Mouse (Mus musculus) CH12.LX (cell line): ENCODE data around the gene Olfr549.

ENCODE experiments used
- CHD1 ChIP-seq: IDR thresholded peaks from 2 replicates; pipeline ENCODE4 v1.6.1; 2012; ENCODE audit warnings: low read depth, low read length, improper control_type of control experiment, inconsistent platforms
- CTCF ChIP-seq, 2 experiments: IDR thresholded peaks in 1 of 2; conservative IDR thresholded peaks in 1 of 2; 2 replicates each; pipeline ENCODE4 v1.5.1; 2011 to 2012; ENCODE audit warnings: low read depth in 2 of 2, low read length in 2 of 2, improper control_type of control experiment in 1 of 2, inconsistent platforms in 1 of 2, mild to moderate bottlenecking in 1 of 2, moderate library complexity in 1 of 2
- ETS1 ChIP-seq: conservative IDR thresholded peaks from 2 replicates; pipeline ENCODE4 v1.6.1; 2012; ENCODE audit warnings: low read depth, mild to moderate bottlenecking, inconsistent platforms, low read length, improper control_type of control experiment, moderate library complexity
- HCFC1 ChIP-seq: IDR thresholded peaks from 2 replicates; pipeline ENCODE4 v1.6.1; 2012; ENCODE audit warnings: low read depth, mild to moderate bottlenecking, inconsistent platforms, low read length, improper control_type of control experiment
- MYC ChIP-seq: IDR thresholded peaks from 2 replicates; pipeline ENCODE4 v1.6.1; 2011; ENCODE audit warnings: low read depth, mild to moderate bottlenecking, improper control_type of control experiment, low read length
- RAD21 ChIP-seq: IDR thresholded peaks from 2 replicates; pipeline ENCODE4 v1.6.1; 2011; ENCODE audit warnings: low read depth, mild to moderate bottlenecking, low read length, improper control_type of control experiment, moderate library complexity
- RCOR1 ChIP-seq: conservative IDR thresholded peaks from 2 replicates; pipeline ENCODE4 v1.6.1; 2012; ENCODE audit warnings: low read depth, mild to moderate bottlenecking, inconsistent platforms, low read length, improper control_type of control experiment
- TCF12 ChIP-seq: IDR thresholded peaks from 2 replicates; pipeline ENCODE4 v1.6.1; 2014; ENCODE audit warnings: low read depth, mild to moderate bottlenecking, inconsistent platforms, low read length, improper control_type of control experiment
- USF1 ChIP-seq: IDR thresholded peaks from 2 replicates; pipeline ENCODE4 v1.6.1; 2014; ENCODE audit warnings: low read depth, mild to moderate bottlenecking, inconsistent platforms, low read length, improper control_type of control experiment
- ZKSCAN1 ChIP-seq: IDR thresholded peaks from 2 replicates; pipeline ENCODE4 v1.6.1; 2012; ENCODE audit warnings: low read depth, inconsistent platforms, low read length, improper control_type of control experiment, borderline replicate concordance
- ZNF384 ChIP-seq: IDR thresholded peaks from 2 replicates; pipeline ENCODE4 v1.6.1; 2012; ENCODE audit warnings: low read depth, low read length, improper control_type of control experiment, inconsistent platforms

DNA sequence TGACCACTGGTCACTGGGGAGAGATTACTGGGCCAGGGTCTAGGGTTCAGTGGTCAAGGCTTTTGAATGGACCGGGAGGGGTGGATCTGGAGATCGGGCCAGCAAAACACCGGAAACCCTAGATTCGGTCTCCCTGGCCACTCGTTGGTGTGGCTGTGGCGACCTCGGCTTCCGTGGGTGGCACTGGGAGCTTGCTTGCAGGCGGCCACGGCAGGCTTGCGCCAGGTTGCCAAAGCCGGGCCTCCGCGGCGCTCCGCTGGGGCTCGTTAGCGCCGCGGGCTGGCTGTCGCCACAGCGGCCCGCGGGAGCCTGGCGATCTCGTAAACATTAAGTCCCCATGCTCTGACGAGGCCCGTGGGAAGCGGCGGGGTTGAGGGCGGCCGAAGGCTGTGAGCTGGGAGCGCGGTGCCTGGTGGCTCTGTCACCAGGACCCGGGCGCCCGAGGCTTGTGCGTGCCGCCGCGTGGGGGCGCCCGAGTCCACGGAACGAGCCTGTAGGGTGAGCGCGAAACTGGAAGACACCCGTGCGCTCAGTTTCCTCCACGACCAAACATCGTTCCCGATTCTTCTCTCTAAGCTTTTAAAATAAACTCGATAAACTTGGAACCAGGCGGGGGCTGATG, 36.7 kb upstream of the Olfr549 start:
- TF ChIP-seq ZNF384 (no peak), USF1 (no peak), HCFC1 (no peak; the same call in 1 of the 2 replicates), TCF12 (0 out of 2 replicates have a peak, but pooled peaks have one; percentile 20), CTCF (conservative IDR thresholded peaks at IDR 0.05 in 1 of 2, IDR thresholded peaks at IDR 0.05 in 1 of 2; ENCODE audit: low read depth in 2 of 2, low read length in 2 of 2) (peak in 1 of 2 experiments; percentile 95; a peak in 2 of 4 replicates), RCOR1 (no peak), MYC (no peak), ZKSCAN1 (no peak), CHD1 (no peak), RAD21 (peak; percentile 96), ETS1 (no peak)
